Mouse (Mus musculus) stomach, postnatal 0 days (tissue): ENCODE measurements at regions not wholly inside any gene's neighbourhood (a gene's known extent, or its start where the extent isn't known, plus 50 kb on each side); places are given as distances from the start of the nearest gene placed in this dataset.

Source experiments
- ATAC-seq: fragments of 200-750 bp; cut with Nextera tagmentation; 2 replicates; pipeline ENCODE4 v1.8.0; 2017; ENCODE audit not compliant: low FRiP score, low TSS enrichment
- DNase-seq: peaks from one replicate; pipeline ENCODE4 v3.0.0-alpha.2; 2016; ENCODE audit warnings: low spot score
- H3K27ac ChIP-seq: fragments of 300-500 bp; sonication (generic); replicated peaks from 2 replicates; pipeline ENCODE4 v1.5.1; 2014; ENCODE audit warnings: mild to moderate bottlenecking, control low read depth
- H3K27me3 ChIP-seq: fragments of 300-500 bp; sonication (generic); 2 replicates; pipeline ENCODE4 v1.6.1; 2014; ENCODE audit warnings: low read length; ENCODE audit not compliant: control insufficient read depth, insufficient read depth
- H3K36me3 ChIP-seq: fragments of 300-500 bp; sonication (generic); 2 replicates; pipeline ENCODE4 v1.6.1; 2014; ENCODE audit warnings: low read length, mixed read lengths; ENCODE audit not compliant: control insufficient read depth, insufficient read depth
- H3K4me1 ChIP-seq: fragments of 300-500 bp; sonication (generic); replicated peaks from 2 replicates; pipeline ENCODE4 v1.6.1; 2014; ENCODE audit warnings: antibody characterized with exemption; ENCODE audit not compliant: control insufficient read depth, insufficient read depth
- H3K4me2 ChIP-seq: fragments of 300-500 bp; sonication (generic); replicated peaks from 2 replicates; pipeline ENCODE4 v1.6.1; 2014; ENCODE audit warnings: low read depth, mild to moderate bottlenecking, control low read depth, moderate library complexity
- H3K4me3 ChIP-seq: fragments of 300-500 bp; sonication (generic); 2 replicates; pipeline ENCODE4 v1.5.1; 2014; ENCODE audit warnings: low read depth, low read length, control low read depth
- H3K9ac ChIP-seq: fragments of 300-500 bp; sonication (generic); 2 replicates; pipeline ENCODE4 v1.6.1; 2014; ENCODE audit warnings: mild to moderate bottlenecking, low read length, control low read depth, mixed read lengths
- H3K9me3 ChIP-seq: fragments of 300-500 bp; sonication (generic); 2 replicates; pipeline ENCODE4 v1.6.1; 2016; ENCODE audit warnings: low read length; ENCODE audit not compliant: control insufficient read depth
- CTCF ChIP-seq: IDR thresholded peaks from 2 replicates; pipeline ENCODE4 v1.5.1; 2016; ENCODE audit warnings: antibody characterized with exemption, low read depth, mild to moderate bottlenecking, moderate library complexity
- EP300 ChIP-seq: optimal IDR thresholded peaks from 2 replicates; pipeline ENCODE3; 2016; ENCODE audit warnings: antibody characterized with exemption
- whole genome bisulfite sequencing: fragments of 180-500 bp; shearing (Covaris S2); extraction: QIAGEN DNeasy Blood & Tissue Kit; methylation state at CpG from one replicate; pipeline ENCODE4 v1.1.7; 2014; 5-methylcytosine and 5-hydroxymethylcytosine counted together

DNA sequence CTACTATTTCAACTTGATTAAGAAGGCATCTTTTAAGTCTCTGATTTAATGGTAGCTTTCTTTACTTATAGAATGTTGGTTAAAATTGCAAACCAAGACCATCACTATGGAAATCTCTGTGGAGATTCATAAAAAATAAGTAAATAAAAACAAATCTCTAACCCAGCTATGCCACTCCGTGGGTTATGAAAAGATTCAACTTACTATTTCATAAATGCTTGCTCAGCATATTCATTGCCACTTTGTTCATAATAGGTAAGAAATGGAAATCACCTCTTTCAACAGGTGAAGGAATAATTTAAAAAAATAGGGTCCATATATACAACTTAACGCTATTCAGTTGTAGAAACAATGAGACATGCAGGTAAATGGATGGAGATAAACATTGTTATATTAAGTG is 679.9 kb downstream of the 1190002N15Rik start:
- no peak overlapping the region for H3K4me3 ChIP-seq
- no peaks in the 10 kb centered on the region for H3K9me3 ChIP-seq
- TF ChIP-seq EP300 (no peak), CTCF (no peak)
- H3K27ac ChIP-seq, result no peak overlapping the region
- ATAC-seq (no peak), DNase-seq (no peak)
- H3K27me3 ChIP-seq, result no peaks in the 10 kb centered on the region
- H3K4me2 ChIP-seq, result no peak overlapping the region
- H3K36me3 ChIP-seq, result no peaks in the 10 kb centered on the region
- H3K4me1 ChIP-seq, result no peaks in the 10 kb centered on the region
- 61% methylated on average over 2 of the region's 2 CpGs for WGBS
- H3K9ac ChIP-seq, result no peak overlapping the region

DNA sequence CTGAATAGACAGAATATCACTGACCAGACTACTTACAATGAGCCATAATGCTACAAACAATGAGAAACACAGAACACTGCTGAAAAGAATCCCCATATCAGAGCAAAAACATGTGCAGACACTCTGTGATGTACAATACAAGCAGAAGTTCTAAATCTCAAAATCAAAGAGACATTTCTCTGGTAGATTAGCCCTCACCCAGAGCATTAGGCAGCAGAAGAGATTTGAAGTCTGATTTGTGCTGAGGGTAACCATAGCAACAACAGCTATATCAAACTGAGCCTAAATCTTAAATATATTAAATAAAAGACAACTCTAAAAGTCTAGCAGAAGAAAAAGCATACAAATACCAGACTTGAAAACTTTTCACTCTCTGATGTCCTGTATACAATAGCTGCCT is 691.5 kb downstream of the 1190002N15Rik start:
- Histone ChIP-seq H3K36me3 (no peaks in the 10 kb centered on the region), H3K9me3 (no peaks in the 10 kb centered on the region), H3K27ac (no peak overlapping the region), H3K27me3 (no peaks in the 10 kb centered on the region), H3K4me1 (no peaks in the 10 kb centered on the region), H3K4me3 (no peak overlapping the region), H3K4me2 (no peak overlapping the region), H3K9ac (no peak overlapping the region)
- TF ChIP-seq EP300, result no peak
- TF ChIP-seq CTCF, result no peak
- no peak for ATAC-seq
- no peak for DNase-seq

DNA sequence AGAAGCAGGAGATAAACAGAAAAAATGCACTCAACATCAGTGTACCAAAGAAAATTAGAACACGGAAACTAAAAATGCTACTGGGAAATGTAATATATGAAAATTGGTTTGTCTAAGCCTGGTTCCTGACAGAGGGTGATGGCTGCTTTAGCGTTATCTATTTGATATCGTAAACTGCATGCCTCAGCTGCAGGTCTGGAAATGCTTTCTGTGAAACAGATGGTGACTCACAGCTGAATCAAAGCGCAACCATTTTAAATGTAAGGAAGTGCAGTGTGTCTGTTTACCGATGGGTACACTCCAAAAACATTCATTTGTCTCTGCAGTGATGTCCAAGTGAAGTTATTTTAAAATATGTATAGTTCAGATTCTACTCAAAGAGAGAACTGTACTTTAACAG is 694.0 kb downstream of the 1190002N15Rik start:
- no peak overlapping the region for H3K9ac ChIP-seq
- no peaks in the 10 kb centered on the region for H3K9me3 ChIP-seq
- no peaks in the 10 kb centered on the region for H3K36me3 ChIP-seq
- no peak overlapping the region for H3K4me3 ChIP-seq
- no peaks in the 10 kb centered on the region for H3K4me1 ChIP-seq
- no peak for ATAC-seq
- TF ChIP-seq EP300 (no peak), CTCF (no peak)
- DNase-seq, result no peak
- H3K27ac ChIP-seq, result no peak overlapping the region
- 76% methylated on average over 5 of the region's 5 CpGs for WGBS
- no peaks in the 10 kb centered on the region for H3K27me3 ChIP-seq
- H3K4me2 ChIP-seq, result no peak overlapping the region
